Mouse (Mus musculus) spleen, adult 18-20 months (tissue): Measurements from ENCODE around the gene Bend3.
"Not testable (repeated sequence)": the region's sequence is repeated elsewhere in the genome, so short reads cannot be mapped to it uniquely, and the experiment has no call there.

Experiments
- DNase-seq, 2 experiments: peaks; one replicate each; pipeline ENCODE4 v3.0.0; 2022; ENCODE audit warnings: mixed read lengths in 2 of 2

Bend3 gene

GRCm38 (mm10) chr10:43480227-43480849, 1.7 kb downstream of the Bend3 start:
- no peak for DNase-seq

- DNase-seq = no peak
These were observed 2.5 kb downstream of the Bend3 start for GRCm38 (mm10) chr10:43481179-43481578.

GRCm38 (mm10) chr10:43482021-43482420, 3.4 kb downstream of the Bend3 start:
- no peak for DNase-seq

- no peak for DNase-seq
These were observed 4.9 kb downstream of the Bend3 start for GRCm38 (mm10) chr10:43483426-43483995.

GRCm38 (mm10) chr10:43485751-43486268, 7.2 kb downstream of the Bend3 start:
- no peak for DNase-seq

GRCm38 (mm10) chr10:43487441-43488010, 8.9 kb downstream of the Bend3 start:
- DNase-seq = no peak

GRCm38 (mm10) chr10:43488258-43488657, 9.6 kb downstream of the Bend3 start:
- DNase-seq = no peak

GRCm38 (mm10) chr10:43489139-43489538, 10.5 kb downstream of the Bend3 start:
- DNase-seq = no peak

GRCm38 (mm10) chr10:43489550-43489949, 10.9 kb downstream of the Bend3 start:
- no peak for DNase-seq

- no peak for DNase-seq
These were observed 11.4 kb downstream of the Bend3 start for GRCm38 (mm10) chr10:43490034-43490433.

GRCm38 (mm10) chr10:43490846-43491245, 12.2 kb downstream of the Bend3 start:
- DNase-seq = no peak

- DNase-seq = no peak
These were observed 24.0 kb downstream of the Bend3 start for GRCm38 (mm10) chr10:43502599-43502998.

GRCm38 (mm10) chr10:43504291-43504690, 25.7 kb downstream of the Bend3 start:
- no peak for DNase-seq

GRCm38 (mm10) chr10:43507051-43507450, 28.4 kb downstream of the Bend3 start:
- DNase-seq = no peak

GRCm38 (mm10) chr10:43509228-43509627, 30.6 kb downstream of the Bend3 start:
- no peak for DNase-seq

GRCm38 (mm10) chr10:43512976-43513375, 34.3 kb downstream of the Bend3 start:
- no peak for DNase-seq

- DNase-seq = no peak
These were observed 38.5 kb downstream of the Bend3 start for GRCm38 (mm10) chr10:43516992-43517660.

- DNase-seq = no peak
These were observed 39.2 kb downstream of the Bend3 start for GRCm38 (mm10) chr10:43517836-43518235.

GRCm38 (mm10) chr10:43518368-43518767, 39.7 kb downstream of the Bend3 start:
- DNase-seq = no peak

- no peak for DNase-seq
These were observed 41.3 kb downstream of the Bend3 start for GRCm38 (mm10) chr10:43519977-43520376.

GRCm38 (mm10) chr10:43523931-43524330, 45.3 kb downstream of the Bend3 start, which contains the start of gene Gm9803:
Gene Gm9803, plus strand, starts transcription at chr10:43524084.
- DNase-seq = not testable (repeated sequence)

- DNase-seq = no peak
These were observed 48.9 kb downstream of the Bend3 start for GRCm38 (mm10) chr10:43527283-43528269.
